Mouse (Mus musculus) intestine, embryonic 14.5 days (tissue): ENCODE measurements around the gene Mlf2. TPM values are rescaled to one million over a fixed set of nuclear protein-coding genes. Genes with fewer than 3 reads are reported as not detected.

Experiments
- ATAC-seq: fragments of 200-750 bp; cut with Nextera tagmentation; replicated peaks from 2 replicates; pipeline ENCODE4 v1.8.0; 2017; ENCODE audit warnings: low read depth, moderate number of reproducible peaks, moderate TSS enrichment, moderate library complexity; ENCODE audit not compliant: low FRiP score, low TSS enrichment
- DNase-seq: peaks from one replicate; pipeline ENCODE4 v3.0.0-alpha.2; 2018; ENCODE audit warnings: low spot score
- H3K27ac ChIP-seq: fragments of 300-500 bp; sonication (generic); 2 replicates; pipeline ENCODE4 v1.5.1; 2014; ENCODE audit warnings: low read depth, mild to moderate bottlenecking, control low read depth
- H3K27me3 ChIP-seq: fragments of 300-500 bp; sonication (generic); replicated peaks from 2 replicates; pipeline ENCODE4 v1.6.1; 2014; ENCODE audit warnings: low read length, control low read depth; ENCODE audit not compliant: control insufficient read depth, insufficient read depth
- H3K36me3 ChIP-seq: fragments of 300-500 bp; sonication (generic); 2 replicates; pipeline ENCODE4 v1.6.1; 2014; ENCODE audit warnings: low read length, control low read depth; ENCODE audit not compliant: control insufficient read depth, insufficient read depth
- H3K4me1 ChIP-seq: fragments of 300-500 bp; sonication (generic); replicated peaks from 2 replicates; pipeline ENCODE4 v1.6.1; 2014; ENCODE audit warnings: low read length, control low read depth, mixed read lengths; ENCODE audit not compliant: control insufficient read depth, insufficient read depth
- H3K4me2 ChIP-seq: fragments of 300-500 bp; sonication (generic); 2 replicates; pipeline ENCODE4 v1.6.1; 2014; ENCODE audit warnings: low read length
- H3K4me3 ChIP-seq: fragments of 300-500 bp; sonication (generic); 2 replicates; pipeline ENCODE4 v1.5.1; 2014; ENCODE audit warnings: low read depth, low read length, control low read depth, mixed read lengths
- H3K9ac ChIP-seq: fragments of 300-500 bp; sonication (generic); 2 replicates; pipeline ENCODE4 v1.6.1; 2014; ENCODE audit warnings: mild to moderate bottlenecking, low read length
- H3K9me3 ChIP-seq: fragments of 300-500 bp; sonication (generic); 2 replicates; pipeline ENCODE4 v1.6.1; 2016; ENCODE audit warnings: low read length, control low read depth; ENCODE audit not compliant: control insufficient read depth
- WGBS: fragments of 180-500 bp; shearing (Covaris S2); extraction: QIAGEN DNeasy Blood & Tissue Kit; methylation state at CpG from one replicate; pipeline ENCODE4 v1.1.7; 2014; 5-methylcytosine and 5-hydroxymethylcytosine counted together
- polyA plus RNA-seq: library from polyadenylated mRNA; unstranded; fragments of >200 nt; fragmentation: Nextera tagmentation; extraction: Ambion mirVana; gene quantifications from 2 replicates; pipeline ENCODE4 v1.2.1, GENCODE M21; 2014

Mlf2 gene
- polyA plus RNA-seq, 1 experiment from 2014 or later, result 357 TPM

DNA sequence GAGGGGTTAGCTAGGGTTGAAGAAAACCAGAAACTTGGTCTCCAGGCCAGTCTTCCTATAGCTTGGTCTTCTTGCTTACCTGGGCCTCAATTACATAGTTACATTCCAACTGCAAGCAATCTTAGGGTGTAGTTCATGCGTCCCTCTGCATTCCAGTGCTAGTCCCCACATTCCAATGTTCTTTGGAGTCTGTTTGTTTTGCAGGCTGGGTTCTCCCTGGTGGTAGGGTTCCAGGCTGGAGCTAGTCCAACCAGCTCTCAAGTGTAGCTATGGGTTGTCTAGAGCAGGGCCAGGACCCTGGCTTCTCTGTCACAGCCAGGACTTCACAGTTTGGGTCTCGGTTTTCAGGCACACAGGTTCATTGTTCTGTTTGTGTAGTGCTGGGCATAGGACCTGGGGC lies 6.3 kb downstream of the Mlf2 start:
- WGBS, result 77% methylated on average over 2 of the region's 2 CpGs
- Histone ChIP-seq H3K4me1 (peaks cover 5% of the 10 kb centered on the region), H3K36me3 (peaks cover 55% of the 10 kb centered on the region), H3K9me3 (no peaks in the 10 kb centered on the region), H3K9ac (no peak overlapping the region), H3K4me3 (no peak overlapping the region), H3K4me2 (no peak overlapping the region), H3K27ac (no peak overlapping the region), H3K27me3 (no peaks in the 10 kb centered on the region)
- DNase-seq (no peak), ATAC-seq (no peak)

GRCm38 (mm10) chr6:124938554-124938953 lies 7.4 kb downstream of the Mlf2 start:
- Histone ChIP-seq H3K9ac (no peak overlapping the region), H3K9me3 (no peaks in the 10 kb centered on the region), H3K4me3 (no peak overlapping the region), H3K4me1 (no peaks in the 10 kb centered on the region), H3K4me2 (no peak overlapping the region), H3K27me3 (no peaks in the 10 kb centered on the region), H3K36me3 (peaks cover 55% of the 10 kb centered on the region), H3K27ac (no peak overlapping the region)
- WGBS, result 92% methylated on average over 7 of the region's 7 CpGs
- DNase-seq, result no peak
- ATAC-seq, result no peak

DNA sequence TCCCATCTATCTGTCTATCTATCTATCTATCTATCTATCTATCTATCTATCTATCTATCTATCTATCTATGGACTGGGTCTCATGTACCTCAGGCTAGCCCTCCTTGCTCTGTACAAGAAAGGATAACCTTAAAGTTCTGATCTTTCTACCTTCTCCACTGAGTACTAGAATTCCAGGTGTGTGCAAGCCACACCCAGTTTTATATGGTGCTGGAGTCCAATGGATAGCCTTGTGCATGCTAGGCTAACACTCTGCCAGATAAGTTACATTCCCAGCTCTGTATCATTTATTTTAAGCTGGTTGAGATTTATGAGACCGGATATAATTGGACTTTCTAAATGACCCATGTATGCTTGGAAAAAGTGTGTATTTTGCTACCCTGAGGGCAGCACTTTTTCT lies 10.5 kb downstream of the Mlf2 start:
- 88% methylated on average over 1 of the region's 1 CpGs for WGBS
- no peak for ATAC-seq
- H3K9me3 ChIP-seq, result no peaks in the 10 kb centered on the region
- H3K4me2 ChIP-seq, result no peak overlapping the region
- H3K27ac ChIP-seq, result no peak overlapping the region
- no peaks in the 10 kb centered on the region for H3K4me1 ChIP-seq
- H3K36me3 ChIP-seq, result peaks cover 24% of the 10 kb centered on the region
- no peak overlapping the region for H3K9ac ChIP-seq
- no peaks in the 10 kb centered on the region for H3K27me3 ChIP-seq
- H3K4me3 ChIP-seq, result no peak overlapping the region
- no peak for DNase-seq

DNA sequence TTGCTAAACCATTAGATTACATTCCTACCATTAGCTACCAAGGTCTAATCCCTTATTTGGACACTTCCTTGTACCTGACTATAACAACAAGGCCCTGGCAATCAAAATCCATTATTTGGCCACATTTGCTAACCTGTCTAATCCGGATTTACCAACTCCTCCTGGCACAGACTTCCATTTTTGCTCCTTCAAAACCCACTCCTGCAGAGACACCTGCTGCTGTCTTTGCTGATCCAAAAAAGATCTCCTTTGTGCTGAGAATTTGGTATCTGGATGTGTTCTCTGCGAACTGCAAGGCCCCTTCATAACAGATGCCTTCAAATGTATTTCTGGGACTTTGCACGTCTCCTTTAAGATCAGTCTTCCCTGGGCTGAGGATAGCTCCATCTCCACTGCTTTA lies 12.3 kb downstream of the Mlf2 start:
- Histone ChIP-seq H3K27ac (no peak overlapping the region), H3K4me1 (no peaks in the 10 kb centered on the region), H3K4me2 (no peak overlapping the region), H3K36me3 (peaks cover 9% of the 10 kb centered on the region), H3K4me3 (no peak overlapping the region), H3K9me3 (no peaks in the 10 kb centered on the region), H3K9ac (no peak overlapping the region), H3K27me3 (no peaks in the 10 kb centered on the region)
- WGBS, result 84% methylated on average over 3 of the region's 3 CpGs
- no peak for DNase-seq
- no peak for ATAC-seq

- WGBS, result 91% methylated on average over 2 of the region's 2 CpGs
- H3K27me3 ChIP-seq, result no peaks in the 10 kb centered on the region
- H3K9me3 ChIP-seq, result 0 out of 2 replicates have a peak, but pooled peaks cover 3% of the 10 kb centered on the region
- H3K9ac ChIP-seq, result no peak overlapping the region
- DNase-seq, result no peak
- H3K27ac ChIP-seq, result no peak overlapping the region
- peaks cover 24% of the 10 kb centered on the region for H3K36me3 ChIP-seq
- H3K4me2 ChIP-seq, result no peak overlapping the region
- ATAC-seq, result no peak
- H3K4me3 ChIP-seq, result no peak overlapping the region
- no peaks in the 10 kb centered on the region for H3K4me1 ChIP-seq
These were observed 23.0 kb downstream of the Mlf2 start for GRCm38 (mm10) chr6:124953991-124954715.

DNA sequence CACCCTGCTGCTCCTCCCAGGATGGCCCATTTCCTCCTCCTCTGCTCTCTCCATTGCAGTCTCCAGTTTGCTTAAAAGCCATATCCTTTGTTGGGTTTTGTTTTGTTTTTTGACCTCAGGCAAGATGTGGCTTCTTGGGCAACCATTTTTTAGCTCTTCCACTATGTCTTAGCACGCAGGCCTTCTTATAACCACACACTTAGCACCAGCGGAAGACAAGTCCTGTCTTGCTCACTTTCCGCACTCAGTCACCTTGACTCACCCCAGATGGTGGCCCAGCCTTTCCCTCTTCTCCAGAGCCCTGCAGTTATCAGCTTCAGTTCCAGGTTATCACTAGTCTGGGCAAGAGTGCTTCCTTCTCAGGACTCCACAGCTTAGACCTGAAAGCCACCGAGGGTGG lies 24.0 kb downstream of the Mlf2 start:
- no peak overlapping the region for H3K4me2 ChIP-seq
- no peak overlapping the region for H3K9ac ChIP-seq
- H3K4me3 ChIP-seq, result no peak overlapping the region
- H3K27ac ChIP-seq, result no peak overlapping the region
- peaks cover 34% of the 10 kb centered on the region for H3K36me3 ChIP-seq
- no peak for ATAC-seq
- DNase-seq, result no peak
- no peaks in the 10 kb centered on the region for H3K27me3 ChIP-seq
- H3K9me3 ChIP-seq, result 0 out of 2 replicates have a peak, but pooled peaks cover 3% of the 10 kb centered on the region
- WGBS, result 94% methylated on average over 4 of the region's 4 CpGs
- no peaks in the 10 kb centered on the region for H3K4me1 ChIP-seq

DNA sequence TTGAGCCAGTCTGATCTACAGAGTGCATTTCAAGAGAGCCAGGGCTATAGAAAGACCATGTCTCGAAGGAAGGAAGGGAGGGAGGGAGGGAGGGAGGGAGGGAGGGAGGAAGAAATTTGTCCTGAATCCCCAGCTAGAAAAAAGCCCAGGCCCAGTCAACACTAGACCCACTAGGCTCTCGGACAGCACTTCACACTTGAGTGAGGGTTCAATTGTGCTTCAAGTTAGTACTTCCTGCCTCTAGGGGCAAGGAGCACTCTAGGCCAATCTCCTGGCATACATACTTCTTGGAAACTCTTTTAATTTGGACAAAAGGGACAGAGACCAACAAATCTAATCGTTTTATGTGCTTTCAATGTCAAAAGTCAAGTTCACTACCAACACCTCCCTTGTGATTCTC lies 26.9 kb downstream of the Mlf2 start:
- Histone ChIP-seq H3K9ac (no peak overlapping the region), H3K27ac (no peak overlapping the region), H3K36me3 (peaks cover 57% of the 10 kb centered on the region), H3K4me2 (no peak overlapping the region), H3K27me3 (no peaks in the 10 kb centered on the region), H3K4me1 (no peaks in the 10 kb centered on the region), H3K4me3 (no peak overlapping the region), H3K9me3 (no peaks in the 10 kb centered on the region)
- ATAC-seq, result no peak
- no peak for DNase-seq
- 84% methylated on average over 3 of the region's 3 CpGs for WGBS

GRCm38 (mm10) chr6:124959960-124960359 lies 28.8 kb downstream of the Mlf2 start:
- no peak overlapping the region for H3K27ac ChIP-seq
- ATAC-seq (no peak), DNase-seq (no peak)
- WGBS, result 91% methylated on average over 13 of the region's 13 CpGs
- peaks cover 57% of the 10 kb centered on the region for H3K36me3 ChIP-seq
- H3K9ac ChIP-seq, result no peak overlapping the region
- no peaks in the 10 kb centered on the region for H3K9me3 ChIP-seq
- peaks cover 7% of the 10 kb centered on the region for H3K4me1 ChIP-seq
- no peak overlapping the region for H3K4me3 ChIP-seq
- no peak overlapping the region for H3K4me2 ChIP-seq
- H3K27me3 ChIP-seq, result no peaks in the 10 kb centered on the region

GRCm38 (mm10) chr6:124961021-124961420 lies 29.8 kb downstream of the Mlf2 start:
- Histone ChIP-seq H3K36me3 (peaks cover 56% of the 10 kb centered on the region), H3K9ac (no peak overlapping the region), H3K27me3 (no peaks in the 10 kb centered on the region), H3K4me2 (no peak overlapping the region), H3K27ac (no peak overlapping the region), H3K4me3 (no peak overlapping the region), H3K9me3 (no peaks in the 10 kb centered on the region), H3K4me1 (peaks cover 9% of the 10 kb centered on the region)
- DNase-seq (no peak), ATAC-seq (no peak)
- 94% methylated on average over 12 of the region's 12 CpGs for WGBS
